Mouse (Mus musculus) lung, embryonic 16.5 days (tissue): Measurements from ENCODE around the gene Acaca. TPM values are rescaled to one million over a fixed set of nuclear protein-coding genes. Genes with fewer than 3 reads are reported as not detected.

Experiments
- ATAC-seq: fragments of 200-750 bp; cut with Nextera tagmentation; 2 replicates; pipeline ENCODE4 v1.8.0; 2017; ENCODE audit warnings: low read depth, mild to moderate bottlenecking, moderate library complexity
- H3K27ac ChIP-seq: fragments of 300-500 bp; sonication (generic); 2 replicates; pipeline ENCODE4 v1.5.1; 2014; ENCODE audit warnings: mild to moderate bottlenecking, control low read depth, low read length
- H3K27me3 ChIP-seq: fragments of 300-500 bp; sonication (generic); 2 replicates; pipeline ENCODE4 v1.6.1; 2014; ENCODE audit warnings: low read depth, low read length, mixed read lengths; ENCODE audit not compliant: control insufficient read depth, insufficient read depth
- H3K36me3 ChIP-seq: fragments of 300-500 bp; sonication (generic); 2 replicates; pipeline ENCODE4 v1.6.1; 2014; ENCODE audit warnings: low read length; ENCODE audit not compliant: control insufficient read depth, insufficient read depth
- H3K4me1 ChIP-seq: fragments of 300-500 bp; sonication (generic); replicated peaks from 2 replicates; pipeline ENCODE4 v1.6.1; 2014; ENCODE audit warnings: low read length, mixed read lengths; ENCODE audit not compliant: control insufficient read depth, insufficient read depth
- H3K4me2 ChIP-seq: fragments of 300-500 bp; sonication (generic); 2 replicates; pipeline ENCODE4 v1.6.1; 2014; ENCODE audit warnings: low read depth, low read length, control low read depth
- H3K4me3 ChIP-seq: fragments of 300-500 bp; sonication (generic); 2 replicates; pipeline ENCODE4 v1.5.1; 2014; ENCODE audit warnings: mild to moderate bottlenecking, low read length, control low read depth
- H3K9ac ChIP-seq: fragments of 300-500 bp; sonication (generic); 2 replicates; pipeline ENCODE4 v1.6.1; 2014; ENCODE audit warnings: low read length, control low read depth
- H3K9me3 ChIP-seq: fragments of 300-500 bp; sonication (generic); 2 replicates; pipeline ENCODE4 v1.6.1; 2016; ENCODE audit warnings: low read length; ENCODE audit not compliant: control insufficient read depth
- WGBS: fragments of 180-500 bp; shearing (Covaris S2); extraction: QIAGEN DNeasy Blood & Tissue Kit; methylation state at CpG from one replicate; pipeline ENCODE4 v1.1.7; 2014; 5-methylcytosine and 5-hydroxymethylcytosine counted together
- polyA plus RNA-seq: library from polyadenylated mRNA; unstranded; fragments of >200 nt; fragmentation: Nextera tagmentation; extraction: Ambion mirVana; gene quantifications from 2 replicates; pipeline ENCODE4 v1.2.1, GENCODE M21; 2015

Gene Acaca
- polyA plus RNA-seq, 1 experiment from 2014 or later = 11.2 TPM

DNA sequence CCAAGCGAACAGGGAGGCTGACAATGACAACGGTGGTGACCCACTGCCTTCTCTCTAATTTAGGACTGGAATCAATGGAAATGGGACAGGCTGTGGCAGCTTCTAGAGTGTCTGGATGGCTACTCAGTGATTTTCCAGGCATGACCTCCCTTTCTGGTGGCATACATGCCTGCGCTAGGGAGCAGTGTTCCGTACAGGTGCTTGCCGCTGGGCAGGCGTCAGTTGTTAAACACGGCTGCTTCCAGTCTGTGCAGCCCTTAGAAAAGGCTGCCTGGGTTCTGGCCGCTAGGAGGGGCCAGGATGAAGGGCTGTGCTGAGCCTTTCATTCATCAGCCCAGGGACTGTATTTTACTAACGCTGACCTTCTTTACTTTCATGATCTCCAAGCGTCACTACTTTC, 63.8 kb downstream of the Acaca start:
- Histone ChIP-seq H3K4me1 (no peaks in the 10 kb centered on the region), H3K4me3 (no peak overlapping the region), H3K27ac (no peak overlapping the region), H3K36me3 (no peaks in the 10 kb centered on the region), H3K4me2 (no peak overlapping the region), H3K9me3 (no peaks in the 10 kb centered on the region), H3K9ac (no peak overlapping the region), H3K27me3 (no peaks in the 10 kb centered on the region)
- 65% methylated on average over 10 of the region's 10 CpGs for WGBS
- ATAC-seq = no peak

DNA sequence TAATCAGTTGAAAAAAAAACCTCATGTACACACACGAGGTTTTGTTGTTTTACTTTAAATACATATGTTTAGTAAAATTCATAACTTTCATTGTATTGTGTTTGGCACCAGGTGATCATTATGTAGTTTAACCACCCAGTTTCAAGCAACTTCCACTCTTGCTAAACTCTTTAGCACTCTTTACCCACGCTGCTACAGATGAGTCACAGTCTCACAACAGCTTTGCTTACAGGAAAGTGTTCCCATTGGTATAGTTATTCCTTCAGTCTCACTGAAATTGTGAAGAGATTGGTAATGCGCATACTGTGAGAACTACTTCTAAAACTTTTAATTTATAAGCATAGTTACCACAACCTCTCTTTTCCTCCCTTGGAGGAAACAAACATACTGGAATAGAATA, 65.3 kb downstream of the Acaca start:
- ATAC-seq = no peak
- Histone ChIP-seq H3K4me3 (no peak overlapping the region), H3K4me1 (no peaks in the 10 kb centered on the region), H3K9me3 (no peaks in the 10 kb centered on the region), H3K27ac (no peak overlapping the region), H3K9ac (no peak overlapping the region), H3K4me2 (no peak overlapping the region), H3K27me3 (no peaks in the 10 kb centered on the region), H3K36me3 (no peaks in the 10 kb centered on the region)
- 86% methylated on average over 3 of the region's 3 CpGs for WGBS

DNA sequence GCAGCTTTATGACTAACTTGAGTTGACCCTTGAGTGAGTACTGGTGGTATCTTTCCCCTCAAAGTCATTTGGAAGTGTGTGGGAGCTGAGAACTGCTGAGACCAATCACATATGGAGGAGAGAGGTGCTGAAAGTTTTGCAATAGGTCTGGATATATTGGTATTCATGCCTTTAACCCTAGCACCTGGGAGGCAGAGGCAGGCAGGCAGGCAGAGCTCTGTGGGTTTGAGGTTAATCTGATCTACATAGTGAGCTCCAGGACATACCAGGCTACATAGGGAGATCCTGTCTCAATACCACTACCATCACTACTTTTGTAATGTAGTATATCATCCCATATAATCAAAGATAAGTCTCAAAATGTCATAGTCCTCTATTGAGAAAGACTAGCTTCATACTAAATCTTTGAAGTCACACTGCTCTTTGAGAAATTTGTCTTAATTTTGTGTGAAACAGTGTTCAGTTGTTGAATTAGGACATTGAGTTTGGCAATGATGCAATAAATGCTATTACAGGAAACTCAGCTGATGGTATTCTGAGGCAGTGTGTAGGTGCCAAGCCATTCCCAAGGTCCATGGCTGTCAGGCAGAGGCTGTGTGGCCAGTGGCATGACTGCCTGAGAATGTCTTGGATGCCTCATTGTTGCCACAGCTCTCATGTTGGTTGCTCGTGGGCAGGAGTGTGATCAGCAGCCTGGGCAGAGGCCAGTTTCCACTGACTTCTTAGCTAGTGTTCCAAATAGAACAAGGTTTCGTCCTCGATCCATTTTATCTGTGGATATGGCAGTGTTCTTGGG, 68.3 kb downstream of the Acaca start:
- Histone ChIP-seq H3K9me3 (no peaks in the 10 kb centered on the region), H3K36me3 (no peaks in the 10 kb centered on the region), H3K4me3 (no peak overlapping the region), H3K27ac (no peak overlapping the region), H3K9ac (no peak overlapping the region), H3K27me3 (no peaks in the 10 kb centered on the region), H3K4me2 (no peak overlapping the region), H3K4me1 (no peaks in the 10 kb centered on the region)
- ATAC-seq = no peak
- WGBS = 88% methylated on average over 3 of the region's 3 CpGs

DNA sequence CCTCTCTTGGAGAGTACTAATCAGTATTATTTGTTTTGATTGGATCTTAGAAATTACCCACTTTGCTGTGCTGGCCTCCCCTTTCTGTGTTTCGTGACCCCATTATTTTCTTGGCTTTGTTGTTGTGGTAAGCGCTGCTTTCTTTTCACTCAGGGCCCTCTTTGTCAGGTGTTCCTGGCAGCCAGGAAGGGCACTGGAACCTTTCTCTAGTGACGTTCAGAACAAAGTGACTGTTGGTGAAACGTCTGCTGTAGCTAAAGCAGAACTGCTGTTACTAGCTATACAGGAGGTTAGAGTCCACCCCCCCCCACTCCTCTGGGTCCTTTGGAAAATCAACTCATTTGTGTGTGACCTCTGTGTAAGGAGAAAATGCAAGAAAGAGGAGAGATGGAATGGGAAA, 76.3 kb downstream of the Acaca start:
- ATAC-seq = no peak

DNA sequence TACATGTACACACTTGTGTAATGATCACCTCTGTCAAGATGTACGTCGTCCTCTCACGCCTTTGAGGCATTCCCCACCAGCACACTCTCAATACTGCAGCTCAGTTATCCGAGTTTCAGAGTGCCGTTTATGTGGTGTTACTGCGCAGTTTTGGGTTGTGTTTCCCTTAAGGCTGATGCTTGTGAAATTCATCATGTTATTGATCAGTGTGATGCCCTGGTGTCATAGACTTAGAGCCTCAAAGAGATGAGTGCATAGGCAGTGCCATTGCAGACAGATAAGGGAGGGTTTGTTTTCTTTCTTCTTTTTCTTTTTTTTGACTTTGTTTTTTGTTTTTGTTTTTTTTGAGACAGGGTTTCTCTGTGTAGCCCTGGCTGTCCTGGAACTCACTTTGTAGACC, 81.4 kb downstream of the Acaca start:
- Histone ChIP-seq H3K9me3 (no peaks in the 10 kb centered on the region), H3K27me3 (no peaks in the 10 kb centered on the region), H3K4me1 (no peaks in the 10 kb centered on the region), H3K4me3 (no peak overlapping the region), H3K9ac (no peak overlapping the region), H3K36me3 (0 out of 2 replicates have a peak, but pooled peaks cover 2% of the 10 kb centered on the region), H3K27ac (no peak overlapping the region), H3K4me2 (no peak overlapping the region)
- 82% methylated on average over 6 of the region's 6 CpGs for WGBS
- no peak for ATAC-seq

More for the DNA sequence above, 76.3 kb downstream of the Acaca start:
- Histone ChIP-seq H3K9ac (no peak overlapping the region), H3K9me3 (no peaks in the 10 kb centered on the region), H3K36me3 (no peaks in the 10 kb centered on the region), H3K4me3 (no peak overlapping the region), H3K4me2 (no peak overlapping the region), H3K27ac (no peak overlapping the region), H3K27me3 (no peaks in the 10 kb centered on the region), H3K4me1 (no peaks in the 10 kb centered on the region)
- 57% methylated on average over 4 of the region's 4 CpGs for WGBS

DNA sequence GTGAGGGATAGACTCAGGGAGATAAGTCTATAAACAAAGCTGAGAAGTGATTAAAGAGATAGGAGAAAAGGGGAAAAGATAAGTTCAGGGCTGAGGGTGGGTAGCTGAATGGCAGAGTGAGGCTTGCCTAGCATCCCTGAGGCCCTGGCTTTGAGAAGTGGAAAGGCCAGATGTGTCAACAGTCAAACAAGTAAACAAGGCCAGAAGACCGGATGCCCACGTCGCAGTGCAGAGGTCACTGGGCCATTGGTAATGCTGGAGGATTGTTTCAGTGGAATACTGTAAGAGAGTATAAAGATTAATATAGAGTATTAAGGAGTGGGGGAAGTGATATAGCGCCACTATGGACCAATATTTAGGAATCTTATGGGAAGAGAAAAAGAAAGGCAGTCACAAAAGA, 89.5 kb downstream of the Acaca start:
- 57% methylated on average over 4 of the region's 4 CpGs for WGBS
- Histone ChIP-seq H3K9me3 (no peaks in the 10 kb centered on the region), H3K4me2 (no peak overlapping the region), H3K9ac (no peak overlapping the region), H3K4me1 (no peaks in the 10 kb centered on the region), H3K27me3 (no peaks in the 10 kb centered on the region), H3K36me3 (0 out of 2 replicates have a peak, but pooled peaks cover 2% of the 10 kb centered on the region), H3K4me3 (no peak overlapping the region), H3K27ac (no peak overlapping the region)
- ATAC-seq = no peak

DNA sequence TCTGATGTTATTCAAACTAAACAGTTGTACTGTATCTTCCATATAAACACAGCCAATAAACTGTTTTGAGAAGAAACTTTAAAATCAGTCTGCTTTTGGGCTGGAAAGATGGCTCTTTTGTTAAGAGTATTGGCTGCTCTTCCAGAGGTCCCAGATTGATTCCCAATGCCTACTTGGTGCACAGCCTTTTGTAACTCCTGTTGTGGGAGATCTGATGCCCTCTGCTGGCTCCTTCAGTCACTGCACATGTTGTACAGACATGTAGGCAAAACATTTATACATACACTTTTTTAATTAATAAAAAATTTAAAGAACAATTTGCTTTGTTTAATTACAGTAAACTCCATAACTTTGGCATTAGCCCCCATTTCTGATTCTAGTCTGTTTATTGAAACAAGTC, 114.1 kb downstream of the Acaca start:
- H3K27ac ChIP-seq = no peak overlapping the region
- ATAC-seq = no peak

DNA sequence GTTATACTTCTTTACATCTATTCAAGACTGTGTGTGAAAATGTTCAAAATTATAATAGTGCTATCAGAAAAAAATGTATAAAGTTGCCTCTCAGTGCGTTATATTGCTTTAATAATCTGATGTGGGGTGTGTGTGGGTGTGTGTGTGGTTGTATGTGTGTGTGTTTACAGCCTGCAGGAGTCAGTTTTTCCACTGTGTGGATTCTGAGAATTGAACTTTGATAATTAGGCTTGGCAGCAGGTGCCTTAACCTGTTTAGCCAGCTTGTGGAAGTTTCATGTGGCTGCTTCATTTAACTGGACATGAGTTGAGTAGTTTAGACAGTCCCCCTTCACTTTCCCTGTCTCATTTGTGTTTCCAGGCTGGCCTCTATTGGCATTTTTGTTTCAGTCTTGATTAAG, 117.9 kb downstream of the Acaca start:
- no peaks in the 10 kb centered on the region for H3K9me3 ChIP-seq
- no peaks in the 10 kb centered on the region for H3K4me1 ChIP-seq
- WGBS = 91% methylated on average over 1 of the region's 1 CpGs
- no peak overlapping the region for H3K4me3 ChIP-seq
- no peaks in the 10 kb centered on the region for H3K27me3 ChIP-seq
- ATAC-seq = no peak
- no peak overlapping the region for H3K9ac ChIP-seq
- H3K27ac ChIP-seq = no peak overlapping the region
- H3K36me3 ChIP-seq = peaks cover 11% of the 10 kb centered on the region; the same call in 1 of the 2 replicates
- no peak overlapping the region for H3K4me2 ChIP-seq

More for the DNA sequence above, 114.1 kb downstream of the Acaca start:
- no peaks in the 10 kb centered on the region for H3K36me3 ChIP-seq
- no peak overlapping the region for H3K4me2 ChIP-seq
- no peak overlapping the region for H3K4me3 ChIP-seq
- no peak overlapping the region for H3K9ac ChIP-seq
- no peaks in the 10 kb centered on the region for H3K9me3 ChIP-seq
- no peaks in the 10 kb centered on the region for H3K4me1 ChIP-seq
- H3K27me3 ChIP-seq = no peaks in the 10 kb centered on the region

DNA sequence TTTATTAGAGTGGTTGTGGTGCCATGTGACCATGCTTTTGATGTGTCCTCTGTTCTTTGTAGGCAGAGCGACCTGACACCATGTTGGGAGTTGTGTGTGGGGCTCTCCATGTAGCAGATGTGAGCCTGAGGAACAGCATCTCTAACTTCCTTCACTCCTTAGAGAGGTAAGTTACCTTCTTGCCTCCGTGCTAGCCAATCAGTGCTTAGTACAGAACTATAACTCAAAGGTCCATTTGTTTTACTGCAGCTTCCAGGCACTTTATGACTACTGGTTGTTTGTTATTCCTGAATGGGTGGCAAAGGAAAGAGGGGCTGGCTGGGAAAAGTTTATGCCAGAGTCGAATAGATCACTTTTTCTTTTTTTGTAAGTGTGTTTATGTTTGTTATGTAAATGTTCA, 121.7 kb downstream of the Acaca start:
- no peaks in the 10 kb centered on the region for H3K27me3 ChIP-seq
- 87% methylated on average over 3 of the region's 3 CpGs for WGBS
- no peak for ATAC-seq

More for the DNA sequence above, 121.7 kb downstream of the Acaca start:
- H3K36me3 ChIP-seq = peaks cover 14% of the 10 kb centered on the region; the same call in 1 of the 2 replicates
- no peak overlapping the region for H3K4me2 ChIP-seq
- H3K9ac ChIP-seq = no peak overlapping the region
- no peak overlapping the region for H3K27ac ChIP-seq
- no peaks in the 10 kb centered on the region for H3K9me3 ChIP-seq
- H3K4me3 ChIP-seq = no peak overlapping the region
- H3K4me1 ChIP-seq = no peaks in the 10 kb centered on the region
